Comparison of ENCODE assay signal across 8 mouse cellular contexts in genomic region chr12:116404012-116404679, GRCm38 (mm10). TPM values are rescaled to one million over a fixed set of nuclear protein-coding genes. Genes with fewer than 3 reads are reported as not detected.
A peak's percentile ranks its signal among the peaks of the same experiment; 100 is the strongest.
DNase-seq lines count a peak whose midpoint lies in the region; ATAC-seq and TF ChIP-seq lines count a peak whose summit lies in the region.

No protein-coding gene starts in this region.

- no peak for ATAC-seq in forebrain, postnatal 0 days
- no peak for ATAC-seq in neural tube, embryonic 13.5 days (ENCODE audit: low read depth)

- peaks cover 12% of the 10 kb centered on the region; the same call in 1 of the 2 replicates for H3K9me3 ChIP-seq in forebrain, postnatal 0 days (ENCODE audit: low read length)
- H3K9me3 ChIP-seq in neural tube, embryonic 13.5 days: peaks cover 7% of the 10 kb centered on the region; the same call in 1 of the 2 replicates

- no peak for TF ChIP-seq CTCF in forebrain, postnatal 0 days (IDR thresholded peaks at IDR 0.05; ENCODE audit: low read depth)

- peak overlapping the region; percentile 52 for H3K4me2 ChIP-seq in forebrain, postnatal 0 days (ENCODE audit: low read depth)
- H3K4me2 ChIP-seq in neural tube, embryonic 13.5 days: peak overlapping the region; percentile 93

- H3K36me3 ChIP-seq in forebrain, postnatal 0 days (ENCODE audit: insufficient read depth): no peaks in the 10 kb centered on the region
- peaks cover 23% of the 10 kb centered on the region for H3K36me3 ChIP-seq in neural tube, embryonic 13.5 days

- no peaks in the 10 kb centered on the region for H3K27me3 ChIP-seq in forebrain, postnatal 0 days (ENCODE audit: insufficient read depth, low read length)
- no peaks in the 10 kb centered on the region for H3K27me3 ChIP-seq in neural tube, embryonic 13.5 days

- peak; percentile 9 for DNase-seq in adrenal gland, postnatal 14 days
- DNase-seq in adrenal gland, postnatal 25 days: no peak
- peak; percentile 23 to 49 for DNase-seq in spleen, postnatal 10 days (ENCODE audit: low spot score in 2 of 2)
- no peak for DNase-seq in spleen, postnatal 36 days (ENCODE audit: low spot score in 2 of 2)
- DNase-seq in forebrain, postnatal 0 days: no peak
- peak; percentile 12 for DNase-seq in left cerebral cortex, postnatal 4 days
- no peak for DNase-seq in T-cell, adult 2 months (ENCODE audit: low spot score)

- no peak overlapping the region for H3K27ac ChIP-seq in forebrain, postnatal 0 days (ENCODE audit: low read depth, low read length)
- H3K27ac ChIP-seq in neural tube, embryonic 13.5 days (replicated peaks): no peak overlapping the region

- peaks cover 8% of the 10 kb centered on the region for H3K4me1 ChIP-seq in forebrain, postnatal 0 days (ENCODE audit: insufficient read depth)
- H3K4me1 ChIP-seq in neural tube, embryonic 13.5 days (replicated peaks): peaks cover 16% of the 10 kb centered on the region

- intact Hi-C loops in left cerebral cortex, postnatal 4 days (cut with DNase I): no loop called here

- 97% methylated on average over 18 of the region's 18 CpGs for WGBS in forebrain, postnatal 0 days
- 97% methylated on average over 18 of the region's 18 CpGs for WGBS in neural tube, embryonic 13.5 days

- H3K9ac ChIP-seq in forebrain, postnatal 0 days: peak overlapping the region; percentile 46; the same call in 1 of the 2 replicates
- peak overlapping the region; percentile 59 for H3K9ac ChIP-seq in neural tube, embryonic 13.5 days

- H3K4me3 ChIP-seq in forebrain, postnatal 0 days (ENCODE audit: low read depth, low read length): peak overlapping the region; percentile 76
- peak overlapping the region; percentile 79 for H3K4me3 ChIP-seq in neural tube, embryonic 13.5 days

RNA-seq across cellular contexts. Expression of gene Ncapg2, which starts 1.1 kb away (rescaled TPM):
- 21.8 and 23.8 TPM in 2 replicates for total RNA-seq in adrenal gland, postnatal 14 days (2021)
- 10.8 and 14.1 TPM in 2 replicates for total RNA-seq in adrenal gland, postnatal 25 days (2021)
- total RNA-seq in forebrain, postnatal 0 days (2014; rRNA removed): 6.5 and 11.5 TPM in 2 replicates
- polyA plus RNA-seq in forebrain, postnatal 0 days (2015; fragmentation: Nextera tagmentation; extraction: Ambion mirVana): 2.5 and 5.0 TPM in 2 replicates
- 10 to 100 TPM in 1 of 2 experiments, 1 to 10 TPM in 1; 9.9 to 12.1 TPM for total RNA-seq in left cerebral cortex, postnatal 4 days (2021)
- 6.6 and 8.7 TPM in 2 replicates for polyA plus RNA-seq in neural tube, embryonic 13.5 days (2015; fragmentation: Nextera tagmentation; extraction: Ambion mirVana)

Comparison
In these comparisons a context has a peak if more than half of its experiments do, and no peak if none do; other contexts are left out.
1. DNase-seq: peak in adrenal gland, postnatal 14 days (single experiment), spleen, postnatal 10 days (2 of 2) and left cerebral cortex, postnatal 4 days (single experiment); none in adrenal gland, postnatal 25 days (single experiment), spleen, postnatal 36 days (0 of 2), forebrain, postnatal 0 days (single experiment) and T-cell, adult 2 months (single experiment).